Comparison of ENCODE assay signal across 9 mouse cellular contexts in genomic region chr8:125509776-125510175, GRCm38 (mm10). TPM values are rescaled to one million over a fixed set of nuclear protein-coding genes. Genes with fewer than 3 reads are reported as not detected.
DNase-seq lines count a peak whose midpoint lies in the region; ATAC-seq and TF ChIP-seq lines count a peak whose summit lies in the region.
"Had no signal": no experiment of that assay in that cellular context is flagged by ENCODE, and none has a peak within 500 bp of the region (broad histone marks: within the 10 kb centered on the region; RNA-seq: fewer than 3 reads in every experiment).

No protein-coding gene starts in this region.

- H3K9me3 ChIP-seq in kidney, embryonic 14.5 days (ENCODE audit: control insufficient read depth, low read length): no peaks in the 10 kb centered on the region
- H3K9me3 ChIP-seq in hindbrain, embryonic 15.5 days: no peaks in the 10 kb centered on the region

- no peak for TF ChIP-seq CTCF in brain, embryonic 14.5 days (IDR thresholded peaks at IDR 0.05; ENCODE audit: borderline replicate concordance, extremely low read depth, insufficient read depth, insufficient read length)

- no peak for ATAC-seq in kidney, embryonic 14.5 days (ENCODE audit: low FRiP score, low TSS enrichment)
- no peak for ATAC-seq in hindbrain, embryonic 15.5 days (ENCODE audit: low FRiP score, low read depth)

- peaks cover 38% of the 10 kb centered on the region for H3K4me1 ChIP-seq in kidney, embryonic 14.5 days (ENCODE audit: control insufficient read depth, insufficient read depth, low read length)
- peaks cover 69% of the 10 kb centered on the region for H3K4me1 ChIP-seq in hindbrain, embryonic 15.5 days (replicated peaks)

- no peak overlapping the region for H3K4me2 ChIP-seq in kidney, embryonic 14.5 days (replicated peaks; ENCODE audit: low read depth, low read length)
- no peak overlapping the region for H3K4me2 ChIP-seq in hindbrain, embryonic 15.5 days

- H3K9ac ChIP-seq in kidney, embryonic 14.5 days (ENCODE audit: low read depth, low read length): no peak overlapping the region
- no peak overlapping the region for H3K9ac ChIP-seq in hindbrain, embryonic 15.5 days

- 31% methylated on average over 4 of the region's 4 CpGs for WGBS in kidney, embryonic 14.5 days
- WGBS in hindbrain, embryonic 15.5 days: 22% methylated on average over 4 of the region's 4 CpGs

- H3K4me3 ChIP-seq in kidney, embryonic 14.5 days (ENCODE audit: low read length): no peak overlapping the region
- no peak overlapping the region for H3K4me3 ChIP-seq in hindbrain, embryonic 15.5 days

- TF ChIP-seq POLR2A in brain, embryonic 14.5 days (IDR thresholded peaks at IDR 0.05; ENCODE audit: borderline replicate concordance, extremely low read depth, insufficient read depth, insufficient read length, poor library complexity, severe bottlenecking): no peak

- H3K27ac ChIP-seq in kidney, embryonic 14.5 days (ENCODE audit: low read depth, low read length): no peak overlapping the region
- 0 out of 2 replicates have a peak overlapping the region, but pooled peaks have one; percentile 16 for H3K27ac ChIP-seq in hindbrain, embryonic 15.5 days (replicated peaks)
- H3K27ac ChIP-seq: macrophage had no signal

- H3K27me3 ChIP-seq in kidney, embryonic 14.5 days (ENCODE audit: control insufficient read depth, insufficient read depth, low read length): no peaks in the 10 kb centered on the region
- no peaks in the 10 kb centered on the region for H3K27me3 ChIP-seq in hindbrain, embryonic 15.5 days

- H3K36me3 ChIP-seq in kidney, embryonic 14.5 days (ENCODE audit: control insufficient read depth, insufficient read depth, low read length): no peaks in the 10 kb centered on the region
- no peaks in the 10 kb centered on the region for H3K36me3 ChIP-seq in hindbrain, embryonic 15.5 days
- H3K36me3 ChIP-seq: G1E had no signal

- DNase-seq in kidney, postnatal 14 days: peak; percentile 58
- peak; percentile 50 to 58 for DNase-seq in adrenal gland, adult 18-20 months (ENCODE audit: low spot score in 2 of 2)
- DNase-seq in brain, embryonic 14.5 days (ENCODE audit: low read depth): peak; percentile 87
- no peak for DNase-seq in thymus, postnatal 0 days (ENCODE audit: low spot score)
- DNase-seq in thymus, postnatal 4 days: no peak

RNA-seq across cellular contexts. Expression of gene Sipa1l2, which starts 59.8 kb away (rescaled TPM):
- 6.6 and 12.9 TPM in 2 replicates for polyA plus RNA-seq in kidney, embryonic 14.5 days (2014; fragmentation: Nextera tagmentation; extraction: Ambion mirVana)
- 10 to 100 TPM; 34.3 to 48.1 TPM for total RNA-seq in adrenal gland, adult 18-20 months (2021)
- polyA plus RNA-seq in brain, embryonic 14.5 days (2012; rRNA removed): 45.4 and 52.0 TPM in 2 replicates
- 23.1 and 25.3 TPM in 2 replicates for polyA plus RNA-seq in hindbrain, embryonic 15.5 days (2015; fragmentation: Nextera tagmentation; extraction: Ambion mirVana)
- 3.0 and 3.4 TPM in 2 replicates for polyA plus RNA-seq in thymus, postnatal 0 days (2015; fragmentation: Nextera tagmentation; extraction: Ambion mirVana)
- polyA plus RNA-seq: G1E had no signal

Comparison
In these comparisons a context has a peak if more than half of its experiments do, and no peak if none do; other contexts are left out.
1. DNase-seq: peak in kidney, postnatal 14 days (single experiment), adrenal gland, adult 18-20 months (2 of 2) and brain, embryonic 14.5 days (single experiment); none in thymus, postnatal 0 days (single experiment) and thymus, postnatal 4 days (single experiment).